Mouse (Mus musculus) liver, embryonic 15.5 days (tissue): Measurements from ENCODE around the gene 0610040J01Rik. TPM values are rescaled to one million over a fixed set of nuclear protein-coding genes. Genes with fewer than 3 reads are reported as not detected.

Source experiments
- ATAC-seq: fragments of 200-750 bp; cut with Nextera tagmentation; 2 replicates; pipeline ENCODE4 v1.8.0; 2017; ENCODE audit warnings: moderate number of reproducible peaks, mild to moderate bottlenecking, moderate library complexity; ENCODE audit not compliant: insufficient read depth
- H3K27ac ChIP-seq: fragments of 300-500 bp; sonication (generic); replicated peaks from 2 replicates; pipeline ENCODE4 v1.5.1; 2015; ENCODE audit warnings: mild to moderate bottlenecking, inconsistent platforms
- H3K27me3 ChIP-seq: fragments of 300-500 bp; sonication (generic); 2 replicates; pipeline ENCODE4 v1.6.1; 2015; ENCODE audit warnings: mild to moderate bottlenecking, inconsistent platforms
- H3K36me3 ChIP-seq: fragments of 300-500 bp; sonication (generic); replicated peaks from 2 replicates; pipeline ENCODE4 v1.6.1; 2015; ENCODE audit warnings: moderate library complexity, mild to moderate bottlenecking, inconsistent platforms
- H3K4me1 ChIP-seq: fragments of 300-500 bp; sonication (generic); replicated peaks from 2 replicates; pipeline ENCODE4 v1.6.1; 2015; ENCODE audit warnings: inconsistent platforms
- H3K4me2 ChIP-seq: fragments of 300-500 bp; sonication (generic); 2 replicates; pipeline ENCODE4 v1.6.1; 2015; ENCODE audit warnings: moderate library complexity, mild to moderate bottlenecking, inconsistent platforms
- H3K4me3 ChIP-seq: fragments of 300-500 bp; sonication (generic); replicated peaks from 2 replicates; pipeline ENCODE4 v1.5.1; 2015; ENCODE audit warnings: mild to moderate bottlenecking, inconsistent platforms
- H3K9ac ChIP-seq: fragments of 300-500 bp; sonication (generic); 2 replicates; pipeline ENCODE4 v1.6.1; 2015; ENCODE audit warnings: moderate library complexity, mild to moderate bottlenecking, inconsistent platforms
- H3K9me3 ChIP-seq: fragments of 300-500 bp; sonication (generic); replicated peaks from 2 replicates; pipeline ENCODE4 v1.6.1; 2016; ENCODE audit warnings: inconsistent platforms
- WGBS: fragments of 180-500 bp; shearing (Covaris S2); methylation state at CpG from one replicate; pipeline ENCODE4 v1.1.7; 2015; ENCODE audit warnings: mixed read lengths; ENCODE audit not compliant: insufficient replicate concordance; 5-methylcytosine and 5-hydroxymethylcytosine counted together
- polyA plus RNA-seq: library from polyadenylated mRNA; unstranded; fragments of >200 nt; fragmentation: Nextera tagmentation; extraction: Ambion mirVana; gene quantifications from 2 replicates; pipeline ENCODE4 v1.2.1, GENCODE M21; 2015

Gene 0610040J01Rik
- polyA plus RNA-seq, 1 experiment from 2014 or later: 20.4 TPM

DNA sequence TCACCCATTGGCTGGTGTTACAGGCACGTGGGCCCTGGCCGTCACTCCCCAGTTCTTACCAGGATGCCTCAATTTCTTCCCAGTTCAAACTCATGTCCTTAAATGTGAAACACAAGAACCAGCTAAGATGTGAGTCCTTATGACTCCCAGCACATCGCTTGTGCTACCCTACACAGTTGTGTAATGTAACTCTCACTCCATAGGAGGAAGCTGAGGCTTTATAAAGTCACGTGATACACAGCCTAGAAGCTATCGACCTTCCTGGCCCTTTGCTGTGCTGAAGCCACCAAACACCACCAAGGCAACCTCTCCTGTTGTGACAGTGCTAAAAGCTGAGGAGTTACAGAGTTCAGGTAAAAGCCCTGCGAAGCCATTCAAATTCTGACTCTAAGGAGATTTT lies 123.4 kb downstream of the 0610040J01Rik start:
- Histone ChIP-seq H3K9ac (no peak overlapping the region), H3K36me3 (peaks cover 11% of the 10 kb centered on the region; the same call in 1 of the 2 replicates), H3K4me1 (peaks cover 19% of the 10 kb centered on the region), H3K27me3 (no peaks in the 10 kb centered on the region), H3K4me3 (no peak overlapping the region), H3K9me3 (no peaks in the 10 kb centered on the region), H3K27ac (no peak overlapping the region; the same call in 1 of the 2 replicates), H3K4me2 (no peak overlapping the region)
- 61% methylated on average over 6 of the region's 6 CpGs for WGBS
- no peak for ATAC-seq

DNA sequence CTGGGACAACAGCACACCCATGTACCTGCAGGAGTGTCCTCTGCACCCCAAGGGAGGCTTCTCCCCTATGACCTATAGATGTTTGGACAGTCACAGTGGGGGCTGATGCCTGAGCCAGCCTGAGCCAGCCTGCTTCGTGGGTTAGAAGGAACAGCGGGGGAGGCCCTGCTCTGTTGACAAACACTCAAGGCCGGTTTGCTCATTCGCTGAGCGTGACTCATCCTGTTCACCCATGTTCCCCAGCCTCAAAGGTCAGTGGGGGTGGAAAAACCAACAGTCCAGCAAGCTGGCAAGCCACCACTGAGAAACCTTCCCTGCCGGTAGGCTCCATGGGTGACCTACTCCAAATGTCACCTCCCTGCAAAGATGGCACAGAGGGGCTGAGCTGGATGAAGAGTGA lies 124.6 kb downstream of the 0610040J01Rik start:
- H3K9ac ChIP-seq: no peak overlapping the region
- H3K27ac ChIP-seq: peak overlapping the region; percentile 65
- H3K36me3 ChIP-seq: peaks cover 11% of the 10 kb centered on the region; the same call in 1 of the 2 replicates
- H3K27me3 ChIP-seq: no peaks in the 10 kb centered on the region
- H3K9me3 ChIP-seq: no peaks in the 10 kb centered on the region
- H3K4me3 ChIP-seq: no peak overlapping the region
- 54% methylated on average over 6 of the region's 6 CpGs for WGBS
- peak; percentile 92 for ATAC-seq
- H3K4me2 ChIP-seq: no peak overlapping the region
- H3K4me1 ChIP-seq: peaks cover 19% of the 10 kb centered on the region

DNA sequence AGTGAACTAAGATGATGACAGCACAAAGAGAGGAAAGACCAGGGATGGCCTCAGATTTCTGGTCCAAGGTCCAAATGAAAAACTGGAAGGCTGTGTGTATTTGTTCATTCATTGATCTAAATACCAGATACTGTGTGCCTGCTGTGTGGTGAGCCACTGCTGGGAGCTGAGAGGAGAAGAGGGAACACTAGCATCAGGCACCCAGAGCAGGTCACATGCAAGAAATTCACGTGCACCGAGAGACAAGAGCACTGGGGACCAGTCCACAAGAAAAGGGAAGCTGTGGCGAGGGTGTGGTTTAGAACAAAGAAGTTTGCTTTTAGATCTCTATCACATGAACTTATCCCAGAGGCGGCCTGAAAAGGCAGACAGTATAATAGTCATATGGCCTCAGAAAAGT lies 126.4 kb downstream of the 0610040J01Rik start:
- H3K27me3 ChIP-seq: no peaks in the 10 kb centered on the region
- WGBS: 5% methylated on average over 4 of the region's 4 CpGs
- H3K4me1 ChIP-seq: peaks cover 19% of the 10 kb centered on the region
- peak; percentile 27; the same call in 1 of the 2 replicates for ATAC-seq
- no peaks in the 10 kb centered on the region for H3K9me3 ChIP-seq
- H3K36me3 ChIP-seq: peaks cover 11% of the 10 kb centered on the region; the same call in 1 of the 2 replicates
- no peak overlapping the region for H3K4me3 ChIP-seq
- H3K27ac ChIP-seq: 0 out of 2 replicates have a peak overlapping the region, but pooled peaks have one; percentile 43
- H3K9ac ChIP-seq: no peak overlapping the region
- H3K4me2 ChIP-seq: no peak overlapping the region

DNA sequence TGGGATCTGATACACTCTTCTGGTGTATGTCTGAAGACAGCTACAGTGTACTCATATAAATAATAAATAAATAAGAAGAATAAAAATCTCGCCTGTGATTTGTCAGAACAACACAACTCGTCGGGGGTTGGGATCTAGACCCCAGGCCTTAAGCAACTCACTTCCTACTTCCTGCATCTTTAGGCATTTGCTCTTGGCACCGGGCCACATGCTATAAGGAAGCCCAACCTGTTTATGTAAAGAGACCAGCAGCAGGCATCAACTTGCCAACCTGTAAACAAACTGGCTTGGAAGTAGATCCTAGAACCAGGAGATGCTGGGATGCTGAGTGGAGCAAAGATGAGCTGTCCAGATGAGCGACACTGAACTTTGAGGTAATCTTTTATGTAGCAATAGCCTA lies 129.7 kb downstream of the 0610040J01Rik start:
- no peaks in the 10 kb centered on the region for H3K27me3 ChIP-seq
- H3K4me2 ChIP-seq: no peak overlapping the region
- H3K9me3 ChIP-seq: no peaks in the 10 kb centered on the region
- H3K4me1 ChIP-seq: peaks cover 23% of the 10 kb centered on the region
- WGBS: 46% methylated on average over 5 of the region's 5 CpGs
- no peak overlapping the region for H3K4me3 ChIP-seq
- no peak overlapping the region for H3K27ac ChIP-seq
- no peak overlapping the region for H3K9ac ChIP-seq
- no peaks in the 10 kb centered on the region for H3K36me3 ChIP-seq
- ATAC-seq: no peak

DNA sequence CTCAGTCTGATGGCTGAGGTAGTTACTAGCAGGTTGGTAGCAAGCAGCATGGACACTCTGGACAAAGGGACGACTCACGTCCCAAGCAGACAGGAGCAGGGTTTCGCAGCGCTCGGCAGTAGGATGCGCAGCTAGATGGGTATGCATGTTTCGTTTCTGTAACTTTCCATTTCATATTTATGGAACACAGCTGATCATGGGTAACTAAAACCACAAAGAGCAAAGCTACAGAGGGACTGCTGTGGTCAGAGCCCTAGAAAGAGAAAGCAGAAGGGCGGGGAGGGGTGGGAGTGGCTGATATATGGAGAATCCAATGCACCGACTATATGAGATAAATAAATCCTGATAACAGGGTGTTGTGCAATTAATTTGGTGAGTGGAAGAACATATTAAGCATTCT lies 131.1 kb downstream of the 0610040J01Rik start:
- WGBS: 58% methylated on average over 9 of the region's 9 CpGs
- Histone ChIP-seq H3K36me3 (no peaks in the 10 kb centered on the region), H3K27me3 (no peaks in the 10 kb centered on the region), H3K9me3 (no peaks in the 10 kb centered on the region), H3K27ac (no peak overlapping the region), H3K9ac (no peak overlapping the region), H3K4me2 (no peak overlapping the region), H3K4me1 (peaks cover 15% of the 10 kb centered on the region), H3K4me3 (no peak overlapping the region)
- no peak for ATAC-seq

DNA sequence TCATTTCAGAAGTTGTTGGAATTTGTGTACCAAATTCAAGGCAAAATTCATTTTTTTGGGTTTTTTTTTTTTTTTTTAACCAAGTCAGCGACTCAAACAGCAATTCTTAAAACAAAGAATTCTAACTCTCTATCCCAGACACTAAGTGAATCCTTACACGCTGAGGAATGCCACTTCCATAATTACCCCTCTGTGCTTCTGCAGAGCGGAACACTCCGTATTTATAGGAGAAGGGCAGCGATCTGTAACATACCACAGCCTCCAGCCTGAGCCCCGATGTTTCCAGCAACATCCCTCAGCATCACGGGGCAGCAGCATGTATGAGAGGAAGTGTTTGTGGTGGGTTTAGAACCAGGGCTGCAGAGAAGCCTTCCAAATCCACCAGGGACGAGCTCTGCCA lies 135.4 kb downstream of the 0610040J01Rik start:
- no peak overlapping the region for H3K9ac ChIP-seq
- ATAC-seq: no peak
- no peak overlapping the region for H3K27ac ChIP-seq
- no peak overlapping the region for H3K4me2 ChIP-seq
- WGBS: 70% methylated on average over 8 of the region's 8 CpGs
- H3K27me3 ChIP-seq: no peaks in the 10 kb centered on the region
- peaks cover 18% of the 10 kb centered on the region for H3K4me1 ChIP-seq
- H3K4me3 ChIP-seq: no peak overlapping the region
- no peaks in the 10 kb centered on the region for H3K9me3 ChIP-seq
- no peaks in the 10 kb centered on the region for H3K36me3 ChIP-seq

DNA sequence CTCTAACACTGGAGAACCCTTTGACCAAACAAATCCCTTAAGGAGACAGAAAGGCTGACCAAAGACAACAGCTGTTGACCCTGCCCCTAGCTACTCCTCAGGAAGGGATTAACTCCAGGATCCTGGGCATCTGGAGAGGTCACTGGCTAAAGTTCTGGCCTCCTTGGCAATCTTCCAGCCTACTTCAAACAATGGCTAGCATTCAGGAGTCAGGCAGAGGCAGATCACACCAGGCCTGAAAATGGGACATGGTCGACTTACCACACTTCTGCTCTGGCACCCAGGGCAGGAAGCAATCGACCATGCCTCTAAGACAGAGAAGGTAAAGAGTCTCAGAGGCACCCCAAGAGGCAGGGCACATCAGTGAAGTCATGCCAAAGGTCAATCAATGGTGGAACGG lies 137.0 kb downstream of the 0610040J01Rik start:
- H3K4me2 ChIP-seq: no peak overlapping the region
- H3K4me3 ChIP-seq: no peak overlapping the region
- no peak for ATAC-seq
- no peak overlapping the region for H3K9ac ChIP-seq
- peaks cover 15% of the 10 kb centered on the region for H3K4me1 ChIP-seq
- peak overlapping the region; percentile 22; the same call in 1 of the 2 replicates for H3K27ac ChIP-seq
- WGBS: 22% methylated on average over 3 of the region's 3 CpGs
- no peaks in the 10 kb centered on the region for H3K9me3 ChIP-seq
- no peaks in the 10 kb centered on the region for H3K36me3 ChIP-seq
- H3K27me3 ChIP-seq: no peaks in the 10 kb centered on the region

Other genes starting within 250 kb of the 0610040J01Rik start
- gene Nwd2, start 163.3 kb upstream of the 0610040J01Rik start, polyA plus RNA-seq: 0.02 TPM in 1 of 2 replicates, not detected in the other
- gene Rell1, start 156.5 kb downstream of the 0610040J01Rik start, polyA plus RNA-seq: 8.8 and 9.2 TPM in 2 replicates